In the genomic region with DNA sequence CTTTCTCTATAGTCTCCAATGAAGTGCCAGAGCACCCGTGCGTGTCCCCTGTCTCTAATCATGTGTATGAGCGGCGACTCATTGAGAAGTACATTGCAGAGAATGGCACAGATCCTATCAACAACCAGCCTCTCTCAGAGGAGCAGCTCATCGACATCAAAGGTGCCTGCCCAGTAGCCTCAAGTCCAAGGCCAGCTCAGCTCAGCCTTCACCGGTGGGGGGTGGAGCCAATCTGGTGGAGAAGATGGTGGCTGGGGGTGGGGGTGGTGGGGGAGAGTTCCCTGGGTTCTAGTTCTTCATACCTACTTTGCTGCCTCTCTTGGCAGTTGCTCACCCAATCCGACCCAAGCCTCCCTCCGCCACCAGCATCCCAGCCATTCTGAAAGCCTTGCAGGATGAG, we compare ENCODE assay signal across 17 mouse cellular contexts. TPM values are rescaled to one million over a fixed set of nuclear protein-coding genes. Genes with fewer than 3 reads are reported as not detected.
DNase-seq lines count a peak whose midpoint lies in the region; ATAC-seq and TF ChIP-seq lines count a peak whose summit lies in the region.
"Had no signal": no experiment of that assay in that cellular context is flagged by ENCODE, and none has a peak within 500 bp of the region (broad histone marks: within the 10 kb centered on the region; RNA-seq: fewer than 3 reads in every experiment).

No protein-coding gene starts in this region.

- 82% methylated on average over 8 of the region's 8 CpGs for WGBS in heart, embryonic 12.5 days
- WGBS in limb, embryonic 13.5 days = 81% methylated on average over 8 of the region's 8 CpGs
- 93% methylated on average over 8 of the region's 8 CpGs for WGBS in limb, embryonic 10.5 days

- H3K4me3 ChIP-seq in heart, embryonic 12.5 days = peak overlapping the region; percentile 94; the same call in 1 of the 2 replicates
- 0 out of 2 replicates have a peak overlapping the region, but pooled peaks have one; percentile 92 for H3K4me3 ChIP-seq in limb, embryonic 13.5 days
- no peak overlapping the region for H3K4me3 ChIP-seq in limb, embryonic 10.5 days
- H3K4me3 ChIP-seq in G1E (ENCODE audit: low read depth, low read length) = peak overlapping the region; percentile 88; the same call in 1 of the 2 replicates

- peaks cover 52% of the 10 kb centered on the region for H3K36me3 ChIP-seq in heart, embryonic 12.5 days
- peaks cover 53% of the 10 kb centered on the region for H3K36me3 ChIP-seq in limb, embryonic 13.5 days
- H3K36me3 ChIP-seq in limb, embryonic 10.5 days = peaks cover 58% of the 10 kb centered on the region
- H3K36me3 ChIP-seq in G1E (replicated peaks) = peaks cover 57% of the 10 kb centered on the region

- peaks cover 28% of the 10 kb centered on the region for H3K4me1 ChIP-seq in heart, embryonic 12.5 days (replicated peaks)
- peaks cover 21% of the 10 kb centered on the region for H3K4me1 ChIP-seq in limb, embryonic 13.5 days
- peaks cover 19% of the 10 kb centered on the region for H3K4me1 ChIP-seq in limb, embryonic 10.5 days
- H3K4me1 ChIP-seq in G1E (ENCODE audit: insufficient read depth, low read depth, low read length) = peaks cover 48% of the 10 kb centered on the region

- no peaks in the 10 kb centered on the region for H3K9me3 ChIP-seq in heart, embryonic 12.5 days (replicated peaks)
- no peaks in the 10 kb centered on the region for H3K9me3 ChIP-seq in limb, embryonic 13.5 days
- H3K9me3 ChIP-seq in limb, embryonic 10.5 days (replicated peaks) = no peaks in the 10 kb centered on the region
- H3K9me3 ChIP-seq in G1E (replicated peaks) = no peaks in the 10 kb centered on the region

- TF ChIP-seq CTCF in G1E (IDR thresholded peaks at IDR 0.05; ENCODE audit: low read depth, low read length) = no peak

- peak overlapping the region; percentile 97 for H3K4me2 ChIP-seq in heart, embryonic 12.5 days
- peak overlapping the region; percentile 94; the same call in 1 of the 2 replicates for H3K4me2 ChIP-seq in limb, embryonic 13.5 days (replicated peaks)

- no peak for DNase-seq in heart, adult 11 months
- DNase-seq in limb, embryonic 10.5 days (ENCODE audit: low spot score) = no peak
- DNase-seq in G1E (ENCODE audit: low spot score) = no peak
- DNase-seq in adrenal gland, postnatal 36 days = peak; percentile 51 to 66
- DNase-seq in right cerebral cortex, postnatal 36 days (ENCODE audit: low spot score in 2 of 2) = no peak
- DNase-seq: cerebellum, postnatal 10 days; kidney, postnatal 25 days; lung, adult 2 months; right cerebral cortex, postnatal 4 days; thymus, postnatal 14 days had no signal

- H3K27me3 ChIP-seq in heart, embryonic 12.5 days (replicated peaks) = no peaks in the 10 kb centered on the region
- no peaks in the 10 kb centered on the region for H3K27me3 ChIP-seq in limb, embryonic 13.5 days
- H3K27me3 ChIP-seq in limb, embryonic 10.5 days (ENCODE audit: low read depth, poor library complexity, severe bottlenecking) = no peaks in the 10 kb centered on the region
- H3K27me3 ChIP-seq in G1E (ENCODE audit: insufficient read depth, low read length) = peaks cover 4% of the 10 kb centered on the region; the same call in 1 of the 2 replicates

- H3K27ac ChIP-seq in heart, embryonic 12.5 days (ENCODE audit: poor library complexity, severe bottlenecking) = peak overlapping the region; percentile 45; the same call in 1 of the 2 replicates
- H3K27ac ChIP-seq in limb, embryonic 13.5 days = no peak overlapping the region
- H3K27ac ChIP-seq in limb, embryonic 10.5 days = no peak overlapping the region

- H3K9ac ChIP-seq in heart, embryonic 12.5 days = no peak overlapping the region
- peak overlapping the region; percentile 19; the same call in 1 of the 2 replicates for H3K9ac ChIP-seq in limb, embryonic 13.5 days

- no peak for ATAC-seq in heart, embryonic 12.5 days (ENCODE audit: insufficient number of reproducible peaks, low FRiP score)
- no peak for ATAC-seq in limb, embryonic 13.5 days (ENCODE audit: low FRiP score, low read depth)
- ATAC-seq in G1E (ENCODE audit: extremely low read depth, insufficient number of reproducible peaks, low FRiP score, poor library complexity, severe bottlenecking) = no peak
- ATAC-seq: activated CD4-positive, CD25-positive, alpha-beta regulatory T cell, adult 4 months had no signal

RNA-seq across cellular contexts. Expression of a gene that starts 2.5 kb away (rescaled TPM):
- 24.9 and 26.2 TPM in 2 replicates for polyA plus RNA-seq in heart, embryonic 12.5 days (2016; fragmentation: Nextera tagmentation; extraction: Ambion mirVana)
- polyA plus RNA-seq in limb, embryonic 13.5 days (2015; fragmentation: Nextera tagmentation; extraction: Ambion mirVana) = 49.9 and 50.9 TPM in 2 replicates
- 47.2 and 51.5 TPM in 2 replicates for polyA plus RNA-seq in limb, embryonic 10.5 days (2016; fragmentation: Nextera tagmentation; extraction: Ambion mirVana)
- total RNA-seq in G1E (2014; fragmentation: Nextera tagmentation) = 79.4 and 88.8 TPM in 2 replicates
- 192 and 250 TPM in 2 replicates for total RNA-seq in G1E (2017)
- 81.9 and 89.0 TPM in 2 replicates for polyA plus RNA-seq in G1E (2012)
- 100 to 1,000 TPM; 122 to 188 TPM for total RNA-seq in adrenal gland, postnatal 36 days (2021)

RNA-seq across cellular contexts. Expression of a gene that starts 15.7 kb away (rescaled TPM):
- polyA plus RNA-seq in heart, embryonic 12.5 days (2016; fragmentation: Nextera tagmentation; extraction: Ambion mirVana) = 67.4 and 70.9 TPM in 2 replicates
- 92.0 and 100 TPM in 2 replicates for polyA plus RNA-seq in limb, embryonic 13.5 days (2015; fragmentation: Nextera tagmentation; extraction: Ambion mirVana)
- polyA plus RNA-seq in limb, embryonic 10.5 days (2016; fragmentation: Nextera tagmentation; extraction: Ambion mirVana) = 71.7 and 72.3 TPM in 2 replicates
- total RNA-seq in G1E (2014; fragmentation: Nextera tagmentation) = 2.3 and 6.8 TPM in 2 replicates
- 11.6 and 12.2 TPM in 2 replicates for total RNA-seq in G1E (2017)
- polyA plus RNA-seq in G1E (2012) = 7.7 and 8.5 TPM in 2 replicates
- total RNA-seq in adrenal gland, postnatal 36 days (2021) = 100 to 1,000 TPM; 132 to 167 TPM

RNA-seq across cellular contexts. Expression of a gene that starts 22.9 kb away (rescaled TPM):
- polyA plus RNA-seq in heart, embryonic 12.5 days (2016; fragmentation: Nextera tagmentation; extraction: Ambion mirVana) = not detected in 2 replicates
- not detected in 2 replicates for polyA plus RNA-seq in limb, embryonic 13.5 days (2015; fragmentation: Nextera tagmentation; extraction: Ambion mirVana)
- not detected in 2 replicates for polyA plus RNA-seq in limb, embryonic 10.5 days (2016; fragmentation: Nextera tagmentation; extraction: Ambion mirVana)
- not detected in 2 replicates for total RNA-seq in G1E (2014; fragmentation: Nextera tagmentation)
- not detected in 2 replicates for total RNA-seq in G1E (2017)
- 0.03 TPM in 1 of 2 replicates, not detected in the other for polyA plus RNA-seq in G1E (2012)
- total RNA-seq in adrenal gland, postnatal 36 days (2021) = not detected
- total RNA-seq: granulocyte monocyte progenitor cell, adult 5-6 weeks; layer of hippocampus, postnatal 14 days; left cerebral cortex, postnatal 25 days; megakaryocyte progenitor cell, adult 5-6 weeks had no signal
- polyA plus RNA-seq: activated CD4-positive, CD25-positive, alpha-beta regulatory T cell, adult 4 months had no signal

RNA-seq across cellular contexts. Expression of a gene that starts 27.8 kb away (rescaled TPM):
- 61.5 and 62.2 TPM in 2 replicates for polyA plus RNA-seq in heart, embryonic 12.5 days (2016; fragmentation: Nextera tagmentation; extraction: Ambion mirVana)
- 106 and 111 TPM in 2 replicates for polyA plus RNA-seq in limb, embryonic 13.5 days (2015; fragmentation: Nextera tagmentation; extraction: Ambion mirVana)
- 151 and 160 TPM in 2 replicates for polyA plus RNA-seq in limb, embryonic 10.5 days (2016; fragmentation: Nextera tagmentation; extraction: Ambion mirVana)
- total RNA-seq in G1E (2014; fragmentation: Nextera tagmentation) (2.3 TPM in 1 of 2 replicates, not detected in the other), G1E (2017) (0.06 and 0.27 TPM in 2 replicates)
- 0.01 TPM in 1 of 2 replicates, not detected in the other for polyA plus RNA-seq in G1E (2012)
- 10 to 100 TPM; 34.5 to 36.1 TPM for total RNA-seq in adrenal gland, postnatal 36 days (2021)
- total RNA-seq: megakaryocyte progenitor cell, adult 5-6 weeks had no signal

RNA-seq across cellular contexts. Expression of a gene that starts 39.5 kb away (rescaled TPM):
- 0.09 TPM in 1 of 2 replicates, not detected in the other for polyA plus RNA-seq in heart, embryonic 12.5 days (2016; fragmentation: Nextera tagmentation; extraction: Ambion mirVana)
- 0.10 TPM in 1 of 2 replicates, not detected in the other for polyA plus RNA-seq in limb, embryonic 13.5 days (2015; fragmentation: Nextera tagmentation; extraction: Ambion mirVana)
- polyA plus RNA-seq in limb, embryonic 10.5 days (2016; fragmentation: Nextera tagmentation; extraction: Ambion mirVana) = 0.08 TPM in 2 replicates
- total RNA-seq in G1E (2014; fragmentation: Nextera tagmentation) (not detected in 2 replicates), G1E (2017) (0.12 TPM in 1 of 2 replicates, not detected in the other)
- not detected in 2 replicates for polyA plus RNA-seq in G1E (2012)
- total RNA-seq in adrenal gland, postnatal 36 days (2021) = not detected
- total RNA-seq: granulocyte monocyte progenitor cell, adult 5-6 weeks had no signal
- polyA plus RNA-seq: activated CD4-positive, CD25-positive, alpha-beta regulatory T cell, adult 4 months had no signal

Comparison
In these comparisons a context has a peak if more than half of its experiments do, and no peak if none do; other contexts are left out.
1. DNase-seq: peak in adrenal gland, postnatal 36 days (2 of 2); none in heart, adult 11 months (single experiment), limb, embryonic 10.5 days (single experiment), G1E (single experiment) and right cerebral cortex, postnatal 36 days (0 of 2).